Mouse (Mus musculus) liver, embryonic 15.5 days (tissue): Measurements from ENCODE around the gene Dlg2. TPM values are rescaled to one million over a fixed set of nuclear protein-coding genes. Genes with fewer than 3 reads are reported as not detected.

Experiments
- ATAC-seq: fragments of 200-750 bp; cut with Nextera tagmentation; 2 replicates; pipeline ENCODE4 v1.8.0; 2017; ENCODE audit warnings: moderate number of reproducible peaks, mild to moderate bottlenecking, moderate library complexity; ENCODE audit not compliant: insufficient read depth
- H3K27ac ChIP-seq: fragments of 300-500 bp; sonication (generic); replicated peaks from 2 replicates; pipeline ENCODE4 v1.5.1; 2015; ENCODE audit warnings: mild to moderate bottlenecking, inconsistent platforms
- H3K27me3 ChIP-seq: fragments of 300-500 bp; sonication (generic); 2 replicates; pipeline ENCODE4 v1.6.1; 2015; ENCODE audit warnings: mild to moderate bottlenecking, inconsistent platforms
- H3K36me3 ChIP-seq: fragments of 300-500 bp; sonication (generic); replicated peaks from 2 replicates; pipeline ENCODE4 v1.6.1; 2015; ENCODE audit warnings: moderate library complexity, mild to moderate bottlenecking, inconsistent platforms
- H3K4me1 ChIP-seq: fragments of 300-500 bp; sonication (generic); replicated peaks from 2 replicates; pipeline ENCODE4 v1.6.1; 2015; ENCODE audit warnings: inconsistent platforms
- H3K4me2 ChIP-seq: fragments of 300-500 bp; sonication (generic); 2 replicates; pipeline ENCODE4 v1.6.1; 2015; ENCODE audit warnings: moderate library complexity, mild to moderate bottlenecking, inconsistent platforms
- H3K4me3 ChIP-seq: fragments of 300-500 bp; sonication (generic); replicated peaks from 2 replicates; pipeline ENCODE4 v1.5.1; 2015; ENCODE audit warnings: mild to moderate bottlenecking, inconsistent platforms
- H3K9ac ChIP-seq: fragments of 300-500 bp; sonication (generic); 2 replicates; pipeline ENCODE4 v1.6.1; 2015; ENCODE audit warnings: moderate library complexity, mild to moderate bottlenecking, inconsistent platforms
- H3K9me3 ChIP-seq: fragments of 300-500 bp; sonication (generic); replicated peaks from 2 replicates; pipeline ENCODE4 v1.6.1; 2016; ENCODE audit warnings: inconsistent platforms
- WGBS: fragments of 180-500 bp; shearing (Covaris S2); methylation state at CpG from one replicate; pipeline ENCODE4 v1.1.7; 2015; ENCODE audit warnings: mixed read lengths; ENCODE audit not compliant: insufficient replicate concordance; 5-methylcytosine and 5-hydroxymethylcytosine counted together
- polyA plus RNA-seq: library from polyadenylated mRNA; unstranded; fragments of >200 nt; fragmentation: Nextera tagmentation; extraction: Ambion mirVana; gene quantifications from 2 replicates; pipeline ENCODE4 v1.2.1, GENCODE M21; 2015

Dlg2 gene
- polyA plus RNA-seq, 1 experiment from 2014 or later, result 0.60 TPM

DNA sequence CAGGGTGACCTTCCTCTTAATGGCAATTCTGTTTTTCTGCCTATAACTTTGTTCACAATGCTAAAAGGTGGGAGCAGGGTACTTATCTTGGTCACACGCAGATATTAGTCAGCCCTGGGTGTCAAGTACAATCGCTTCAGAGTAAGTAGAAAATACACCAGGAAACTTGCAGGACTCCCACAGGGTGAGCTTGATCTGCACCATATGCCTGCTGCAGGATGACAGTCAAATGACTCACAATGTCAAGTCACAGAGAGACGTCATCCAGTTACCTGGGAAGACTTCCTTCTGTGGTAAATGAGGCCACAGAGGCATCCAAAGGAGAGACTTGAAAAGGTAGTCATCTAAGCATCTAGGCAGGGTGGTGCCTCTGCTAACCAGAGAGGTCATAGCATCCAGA lies 1721.1 kb downstream of the Dlg2 start:
- H3K4me1 ChIP-seq, result no peaks in the 10 kb centered on the region
- H3K9me3 ChIP-seq, result no peaks in the 10 kb centered on the region
- H3K27ac ChIP-seq, result no peak overlapping the region
- H3K4me3 ChIP-seq, result no peak overlapping the region
- H3K4me2 ChIP-seq, result no peak overlapping the region
- no peaks in the 10 kb centered on the region for H3K27me3 ChIP-seq
- 46% methylated on average over 3 of the region's 3 CpGs for WGBS
- no peak for ATAC-seq
- no peak overlapping the region for H3K9ac ChIP-seq
- H3K36me3 ChIP-seq, result no peaks in the 10 kb centered on the region

DNA sequence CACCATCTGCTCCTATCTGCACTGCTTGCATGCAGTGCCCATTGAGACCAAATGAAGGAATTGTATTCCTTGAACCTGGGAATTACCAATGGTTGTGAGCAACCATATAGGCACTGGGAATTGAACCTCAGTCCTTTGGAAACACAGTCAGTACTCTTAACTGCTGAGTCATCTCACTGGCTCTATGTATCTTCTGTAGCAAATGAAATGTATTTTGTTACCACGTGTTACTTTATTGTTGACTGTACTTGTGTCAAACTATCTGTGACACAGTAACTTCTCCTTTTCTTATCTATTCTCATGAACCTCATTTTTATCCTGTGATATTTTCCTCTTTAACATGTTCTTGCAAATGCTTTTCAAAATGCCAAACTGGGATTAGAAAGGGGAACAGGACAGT lies 1722.7 kb downstream of the Dlg2 start:
- no peaks in the 10 kb centered on the region for H3K4me1 ChIP-seq
- H3K9me3 ChIP-seq, result no peaks in the 10 kb centered on the region
- H3K4me3 ChIP-seq, result no peak overlapping the region
- 11% methylated on average over 1 of the region's 1 CpGs for WGBS
- H3K27me3 ChIP-seq, result no peaks in the 10 kb centered on the region
- no peaks in the 10 kb centered on the region for H3K36me3 ChIP-seq
- no peak overlapping the region for H3K27ac ChIP-seq
- no peak overlapping the region for H3K9ac ChIP-seq
- ATAC-seq, result no peak
- no peak overlapping the region for H3K4me2 ChIP-seq

DNA sequence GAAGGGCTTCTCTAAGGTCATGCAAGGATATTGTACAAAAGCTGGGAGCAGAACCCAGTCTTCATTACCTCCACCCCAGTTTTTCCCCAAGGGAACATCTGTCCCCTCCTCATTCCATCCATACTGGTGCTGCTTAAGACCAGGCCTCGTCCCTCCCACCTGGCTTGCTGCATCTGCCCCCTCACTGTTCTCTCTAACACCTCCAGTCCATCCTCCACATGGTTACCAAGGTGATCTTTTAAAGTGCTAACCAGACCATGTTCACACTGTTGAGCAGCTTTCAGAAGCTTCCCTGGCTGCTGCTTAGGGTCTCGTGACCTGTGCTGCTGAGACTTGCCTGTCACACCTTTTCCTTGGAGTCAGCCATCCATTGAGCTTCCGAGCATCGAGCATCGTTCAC lies 1734.2 kb downstream of the Dlg2 start:
- Histone ChIP-seq H3K27me3 (no peaks in the 10 kb centered on the region), H3K9me3 (no peaks in the 10 kb centered on the region), H3K4me3 (no peak overlapping the region), H3K27ac (no peak overlapping the region), H3K4me1 (no peaks in the 10 kb centered on the region), H3K4me2 (no peak overlapping the region), H3K36me3 (no peaks in the 10 kb centered on the region), H3K9ac (no peak overlapping the region)
- WGBS, result 65% methylated on average over 5 of the region's 5 CpGs
- ATAC-seq, result no peak

DNA sequence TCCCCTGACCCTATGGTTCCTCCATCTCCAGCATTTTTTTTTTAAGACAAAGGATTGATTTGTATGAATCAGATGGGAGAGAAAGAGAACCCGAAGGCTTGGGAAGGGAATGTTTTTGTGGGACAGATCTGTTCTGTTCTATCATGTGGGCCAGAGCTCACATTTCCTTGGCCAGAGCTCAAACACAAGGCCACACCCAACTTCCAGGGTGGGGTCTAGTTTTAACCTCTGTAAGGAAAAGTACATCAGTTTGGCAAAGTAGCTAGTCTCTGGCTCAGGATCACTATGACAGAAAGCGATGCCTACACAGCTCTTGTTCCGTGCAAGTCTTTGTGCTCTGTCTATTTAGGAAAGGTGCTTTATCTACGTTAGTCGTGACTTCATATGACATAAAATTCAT lies 1737.3 kb downstream of the Dlg2 start:
- Histone ChIP-seq H3K4me1 (no peaks in the 10 kb centered on the region), H3K4me3 (no peak overlapping the region), H3K27me3 (no peaks in the 10 kb centered on the region), H3K9me3 (no peaks in the 10 kb centered on the region), H3K4me2 (no peak overlapping the region), H3K9ac (no peak overlapping the region), H3K27ac (no peak overlapping the region), H3K36me3 (no peaks in the 10 kb centered on the region)
- no peak for ATAC-seq
- WGBS, result 62% methylated on average over 5 of the region's 5 CpGs

DNA sequence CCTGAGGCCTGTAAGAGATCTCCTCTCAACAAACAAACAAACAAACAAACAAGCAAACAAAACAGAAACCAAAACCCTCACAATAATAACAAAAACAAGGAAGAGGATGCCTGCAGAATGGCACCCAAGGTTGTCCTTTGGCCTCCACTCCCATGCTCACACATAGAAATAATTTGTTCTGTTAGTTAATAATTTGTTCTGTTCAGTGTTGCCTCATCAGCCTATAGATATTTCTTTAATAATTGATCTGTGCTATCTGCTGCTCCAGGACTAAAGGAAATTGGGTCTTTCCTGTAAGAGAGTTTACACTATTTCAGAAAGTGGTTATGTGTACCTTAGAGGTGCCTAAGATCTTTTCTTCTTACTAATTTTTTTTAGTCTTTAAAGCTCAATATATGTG lies 1741.7 kb downstream of the Dlg2 start:
- no peak overlapping the region for H3K9ac ChIP-seq
- no peaks in the 10 kb centered on the region for H3K9me3 ChIP-seq
- H3K4me3 ChIP-seq, result no peak overlapping the region
- no peak overlapping the region for H3K4me2 ChIP-seq
- H3K27ac ChIP-seq, result no peak overlapping the region
- H3K27me3 ChIP-seq, result no peaks in the 10 kb centered on the region
- no peak for ATAC-seq
- no peaks in the 10 kb centered on the region for H3K36me3 ChIP-seq
- H3K4me1 ChIP-seq, result no peaks in the 10 kb centered on the region

DNA sequence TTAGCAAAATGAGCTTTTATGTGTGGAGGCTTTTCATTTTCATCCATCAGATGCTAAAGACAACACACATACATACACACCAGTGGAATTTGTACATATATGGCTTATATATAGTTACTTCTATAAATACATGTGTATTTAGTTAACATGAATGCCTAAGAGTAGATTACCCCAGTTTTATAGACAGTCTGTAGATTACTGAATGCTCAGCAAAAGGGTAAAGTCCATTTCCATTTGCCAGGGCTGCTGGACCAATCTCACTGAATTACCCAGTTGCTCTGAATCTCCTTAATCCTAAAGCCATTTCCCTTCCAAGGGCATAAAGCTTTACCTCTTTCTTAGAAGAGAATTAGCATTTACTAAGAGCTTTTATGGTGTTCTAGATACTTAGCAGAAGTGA lies 1744.1 kb downstream of the Dlg2 start:
- Histone ChIP-seq H3K4me2 (no peak overlapping the region), H3K27ac (no peak overlapping the region), H3K9me3 (no peaks in the 10 kb centered on the region), H3K36me3 (no peaks in the 10 kb centered on the region), H3K4me3 (no peak overlapping the region), H3K9ac (no peak overlapping the region), H3K4me1 (no peaks in the 10 kb centered on the region), H3K27me3 (no peaks in the 10 kb centered on the region)
- ATAC-seq, result no peak

DNA sequence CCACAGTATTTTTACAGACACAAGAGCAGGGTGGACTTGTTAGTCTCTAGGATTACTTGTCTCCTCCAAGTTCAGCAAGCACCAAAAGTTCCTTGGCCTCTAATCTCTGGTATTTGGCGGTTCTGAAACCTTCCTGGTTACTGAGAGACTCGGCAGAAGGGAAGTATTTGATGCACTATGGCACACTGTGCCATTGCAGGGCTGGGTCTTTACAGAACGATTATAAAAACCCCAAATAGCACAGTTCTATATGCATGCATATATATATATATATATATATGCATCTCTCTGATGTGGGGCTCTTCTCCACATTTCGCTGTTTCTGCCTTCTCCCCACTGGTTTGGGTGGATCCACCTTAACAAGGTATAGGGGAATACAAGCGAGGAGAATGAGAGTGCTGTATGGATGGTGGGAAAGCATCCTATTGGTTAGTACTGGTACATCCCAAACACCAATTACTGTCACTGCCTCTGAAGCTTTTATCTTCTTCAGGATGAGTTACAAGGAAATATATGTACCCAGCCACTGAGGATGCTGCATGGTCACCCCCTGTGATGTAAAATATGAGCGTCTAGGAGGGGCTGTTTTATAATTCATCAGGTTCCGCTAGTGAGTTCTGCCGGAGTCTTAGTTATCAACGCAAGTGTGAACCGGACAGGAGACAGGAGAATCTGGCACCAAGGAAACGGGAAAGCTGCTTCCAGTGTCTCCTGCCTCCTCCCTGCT lies 1758.2 kb downstream of the Dlg2 start:
- no peak for ATAC-seq
- WGBS, result 58% methylated on average over 11 of the region's 11 CpGs

DNA sequence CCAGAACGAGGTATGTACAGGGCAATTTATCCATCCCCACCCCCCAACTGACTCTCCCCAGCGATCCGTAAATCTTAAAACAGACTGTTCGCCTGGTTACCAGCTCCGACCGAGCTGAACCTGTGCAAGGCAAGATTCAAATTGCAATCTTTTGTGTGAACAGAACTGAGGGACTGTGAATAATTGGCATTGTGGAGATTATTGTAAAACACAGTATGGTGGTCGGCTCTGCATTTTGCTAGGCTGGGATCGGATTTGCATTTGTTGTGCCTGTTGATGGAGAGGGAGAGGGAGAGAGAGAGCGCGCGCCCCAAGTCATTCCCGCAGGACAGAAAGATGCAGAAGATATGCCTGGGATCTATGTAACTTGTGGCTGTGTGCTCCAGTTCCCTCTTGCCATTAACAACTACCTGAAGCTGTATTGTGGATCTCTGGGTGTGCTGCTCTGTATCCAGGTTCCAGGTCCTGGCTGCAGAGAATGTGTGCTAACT lies 1759.1 kb downstream of the Dlg2 start:
- Histone ChIP-seq H3K4me3 (no peak overlapping the region), H3K27ac (no peak overlapping the region), H3K9me3 (no peaks in the 10 kb centered on the region), H3K4me1 (no peaks in the 10 kb centered on the region), H3K27me3 (no peaks in the 10 kb centered on the region), H3K36me3 (no peaks in the 10 kb centered on the region), H3K4me2 (no peak overlapping the region), H3K9ac (no peak overlapping the region)
- no peak for ATAC-seq
- WGBS, result 69% methylated on average over 12 of the region's 12 CpGs

More for the DNA sequence above, 1758.2 kb downstream of the Dlg2 start:
- no peaks in the 10 kb centered on the region for H3K4me1 ChIP-seq
- no peak overlapping the region for H3K27ac ChIP-seq
- H3K27me3 ChIP-seq, result no peaks in the 10 kb centered on the region
- no peaks in the 10 kb centered on the region for H3K9me3 ChIP-seq
- H3K36me3 ChIP-seq, result no peaks in the 10 kb centered on the region
- no peak overlapping the region for H3K4me2 ChIP-seq
- no peak overlapping the region for H3K9ac ChIP-seq
- no peak overlapping the region for H3K4me3 ChIP-seq

DNA sequence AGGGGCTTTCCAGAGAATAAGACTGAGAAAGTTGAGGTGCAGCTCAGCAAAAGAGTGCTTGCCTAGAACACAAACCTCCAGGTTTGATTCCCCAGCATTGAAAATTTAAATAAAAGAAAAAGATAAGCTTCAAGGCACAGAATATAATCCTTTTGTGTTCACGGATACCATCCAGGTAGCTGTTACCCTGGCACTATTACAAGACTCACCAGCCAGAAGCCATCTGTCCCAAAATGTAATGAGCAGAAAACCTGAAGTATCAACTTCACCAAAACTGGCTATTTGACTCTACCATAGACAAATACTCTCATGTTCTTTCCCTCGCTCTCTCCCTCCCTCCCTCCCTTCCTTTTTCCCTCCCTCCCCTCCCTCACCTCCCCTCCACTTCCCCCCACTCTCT lies 1764.4 kb downstream of the Dlg2 start:
- WGBS, result 53% methylated on average over 2 of the region's 2 CpGs
- Histone ChIP-seq H3K27ac (no peak overlapping the region), H3K27me3 (no peaks in the 10 kb centered on the region), H3K36me3 (no peaks in the 10 kb centered on the region), H3K9ac (no peak overlapping the region), H3K4me2 (no peak overlapping the region), H3K4me3 (no peak overlapping the region), H3K9me3 (no peaks in the 10 kb centered on the region), H3K4me1 (no peaks in the 10 kb centered on the region)
- no peak for ATAC-seq

DNA sequence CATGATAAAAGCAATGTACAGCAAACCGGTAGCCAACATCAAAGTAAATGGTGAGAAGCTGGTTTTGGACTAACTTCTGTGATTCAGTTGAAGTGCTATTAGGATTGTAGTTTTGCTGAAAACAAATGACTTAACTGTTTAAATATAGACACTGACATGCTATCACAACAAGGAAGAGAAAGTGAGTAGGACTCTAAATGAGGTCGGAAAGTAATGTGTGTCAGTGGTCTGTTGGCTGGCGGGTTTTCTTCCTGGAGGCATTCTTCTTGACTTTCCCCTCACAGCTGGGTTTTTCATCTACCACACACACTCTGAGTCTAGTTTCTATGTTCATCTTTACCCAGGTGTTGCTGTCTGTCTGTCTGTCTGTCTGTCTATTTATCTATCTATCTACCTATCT lies 1771.1 kb downstream of the Dlg2 start:
- no peaks in the 10 kb centered on the region for H3K36me3 ChIP-seq
- no peak overlapping the region for H3K9ac ChIP-seq
- no peak overlapping the region for H3K4me2 ChIP-seq
- no peaks in the 10 kb centered on the region for H3K9me3 ChIP-seq
- ATAC-seq, result no peak
- H3K4me3 ChIP-seq, result no peak overlapping the region
- no peaks in the 10 kb centered on the region for H3K27me3 ChIP-seq
- H3K4me1 ChIP-seq, result no peaks in the 10 kb centered on the region
- H3K27ac ChIP-seq, result no peak overlapping the region
- WGBS, result 74% methylated on average over 3 of the region's 3 CpGs

DNA sequence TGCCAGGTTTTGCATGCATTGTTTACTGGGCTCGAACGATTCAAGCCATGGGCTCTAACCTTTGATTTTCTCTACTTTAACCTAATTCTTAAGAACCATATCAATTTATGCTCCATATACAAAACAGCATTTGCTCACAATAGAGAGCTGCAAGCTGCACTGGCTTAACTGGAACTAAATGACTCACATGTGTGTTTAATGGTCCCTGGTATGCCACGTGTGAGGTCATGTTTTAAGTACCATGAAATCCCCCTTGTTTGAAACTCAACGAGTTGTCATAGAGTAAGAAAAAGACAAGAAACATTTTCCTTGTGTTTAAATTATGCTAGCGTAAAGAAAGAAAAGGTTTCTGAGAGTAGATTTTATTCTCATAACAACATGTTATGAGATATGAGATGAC lies 1772.1 kb downstream of the Dlg2 start:
- Histone ChIP-seq H3K4me1 (no peaks in the 10 kb centered on the region), H3K9me3 (no peaks in the 10 kb centered on the region), H3K27me3 (no peaks in the 10 kb centered on the region), H3K27ac (no peak overlapping the region), H3K4me3 (no peak overlapping the region), H3K9ac (no peak overlapping the region), H3K4me2 (no peak overlapping the region), H3K36me3 (no peaks in the 10 kb centered on the region)
- ATAC-seq, result no peak
- 70% methylated on average over 5 of the region's 5 CpGs for WGBS

DNA sequence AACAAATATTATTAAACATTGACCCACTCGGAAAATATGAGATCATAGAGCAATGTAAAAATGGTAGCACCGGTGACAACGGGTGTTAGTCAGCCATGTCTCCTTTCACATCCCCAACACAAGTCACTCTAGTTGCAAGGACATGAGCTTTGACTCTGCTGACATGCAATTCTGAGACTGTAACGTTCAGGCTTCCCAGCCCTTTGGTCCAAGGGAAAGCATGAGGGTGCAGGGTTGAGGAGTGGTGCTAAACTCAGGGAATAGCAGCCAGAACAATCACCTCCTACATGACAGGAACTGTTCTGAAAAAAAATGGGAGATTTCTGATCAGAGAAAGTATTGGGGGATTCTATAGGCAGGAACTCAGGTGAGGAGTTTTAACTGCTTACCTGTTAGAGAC lies 1781.7 kb downstream of the Dlg2 start:
- no peak for ATAC-seq
- H3K4me2 ChIP-seq, result no peak overlapping the region
- H3K36me3 ChIP-seq, result no peaks in the 10 kb centered on the region
- no peak overlapping the region for H3K9ac ChIP-seq
- 66% methylated on average over 4 of the region's 4 CpGs for WGBS
- H3K4me1 ChIP-seq, result no peaks in the 10 kb centered on the region
- H3K4me3 ChIP-seq, result no peak overlapping the region
- no peaks in the 10 kb centered on the region for H3K9me3 ChIP-seq
- H3K27me3 ChIP-seq, result no peaks in the 10 kb centered on the region
- H3K27ac ChIP-seq, result no peak overlapping the region
